ENCODE assay signal across 9 mouse cellular contexts in the genomic region with DNA sequence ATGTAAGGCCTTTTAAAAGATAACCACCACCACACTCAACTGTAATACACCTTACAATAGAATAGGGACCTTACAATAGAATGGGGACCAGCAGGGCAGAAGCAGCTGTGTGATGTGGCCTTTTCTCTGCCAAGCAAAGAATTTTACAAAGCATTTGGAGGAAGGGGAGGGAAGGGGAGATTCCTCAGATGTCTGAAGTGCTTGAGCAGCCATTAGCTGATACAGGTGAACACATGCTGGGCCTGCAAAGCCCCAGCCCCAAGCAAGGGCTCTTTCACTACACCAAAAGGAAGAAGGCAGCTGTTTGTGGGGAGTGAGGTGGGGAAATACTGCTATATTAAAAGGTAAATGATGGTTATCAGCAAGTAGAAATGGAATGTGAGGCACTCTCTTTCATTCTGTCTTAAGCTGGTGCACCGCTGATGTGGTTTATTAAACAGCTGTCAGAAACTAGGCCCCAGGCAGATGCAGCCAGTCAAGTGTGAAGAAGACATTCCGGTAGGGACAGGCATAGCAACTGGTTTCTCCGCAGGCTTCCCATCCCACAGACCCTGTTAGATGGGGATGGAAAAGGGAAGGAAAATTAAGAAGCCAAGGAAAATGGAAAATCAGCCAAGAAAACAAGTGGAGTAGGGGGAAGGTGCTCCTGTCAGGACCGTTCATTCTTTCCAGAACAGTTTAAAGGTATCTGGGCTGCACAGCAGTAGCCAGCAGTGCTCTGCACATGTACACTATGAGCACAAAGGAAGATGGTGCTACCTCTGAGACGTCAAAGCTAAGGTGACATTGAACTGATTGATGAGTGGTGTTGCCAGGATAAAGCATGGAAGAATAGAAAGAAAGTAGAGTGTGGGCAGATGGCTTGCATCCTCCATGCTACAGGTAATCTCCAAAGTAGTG.
A peak's percentile ranks its signal among the peaks of the same experiment; 100 is the strongest.
DNase-seq lines count a peak whose midpoint lies in the region; ATAC-seq and TF ChIP-seq lines count a peak whose summit lies in the region.
"Had no signal": no experiment of that assay in that cellular context is flagged by ENCODE, and none has a peak within 500 bp of the region (broad histone marks: within the 10 kb centered on the region; RNA-seq: fewer than 3 reads in every experiment).

No protein-coding gene starts in this region.

- no peak for TF ChIP-seq CTCF in Patski (IDR thresholded peaks at IDR 0.05)
- TF ChIP-seq CTCF in lung, adult 2 months (IDR thresholded peaks at IDR 0.05; ENCODE audit: insufficient read depth, low read length) = no peak

- H3K4me2 ChIP-seq in hindbrain, embryonic 14.5 days (replicated peaks) = no peak overlapping the region
- no peak overlapping the region for H3K4me2 ChIP-seq in midbrain, embryonic 14.5 days (ENCODE audit: low read length)

- no peak overlapping the region for H3K9ac ChIP-seq in hindbrain, embryonic 14.5 days
- H3K9ac ChIP-seq in midbrain, embryonic 14.5 days (replicated peaks; ENCODE audit: low read length) = no peak overlapping the region

- no peaks in the 10 kb centered on the region for H3K27me3 ChIP-seq in Patski
- no peaks in the 10 kb centered on the region for H3K27me3 ChIP-seq in hindbrain, embryonic 14.5 days (ENCODE audit: control insufficient read depth, insufficient read depth, low read length)
- H3K27me3 ChIP-seq in midbrain, embryonic 14.5 days (ENCODE audit: control insufficient read depth, insufficient read depth, low read length) = no peaks in the 10 kb centered on the region

- POLR2A ChIA-PET in Patski (lab: Charles Lee) = interaction anchor here (0.6 kb wide), 1 partner anchor 435 kb away, joined by 3 read pairs; no protein-coding TSS in a partner anchor

- no peak for TF ChIP-seq POLR2A in lung, adult 2 months (IDR thresholded peaks at IDR 0.05; ENCODE audit: borderline replicate concordance, extremely low read depth, low read depth, low read length)

- H3K4me1 ChIP-seq in hindbrain, embryonic 14.5 days (replicated peaks; ENCODE audit: control insufficient read depth, insufficient read depth, low read length) = no peaks in the 10 kb centered on the region; the same call in 1 of the 2 replicates
- H3K4me1 ChIP-seq in midbrain, embryonic 14.5 days (ENCODE audit: control insufficient read depth, insufficient read depth, low read length) = peaks cover 11% of the 10 kb centered on the region; the same call in 1 of the 2 replicates
- no peaks in the 10 kb centered on the region for H3K4me1 ChIP-seq in lung, adult 2 months (ENCODE audit: control insufficient read depth, insufficient read depth, low read length)

- H3K4me3 ChIP-seq in hindbrain, embryonic 14.5 days (replicated peaks; ENCODE audit: low read length) = no peak overlapping the region
- H3K4me3 ChIP-seq in midbrain, embryonic 14.5 days (replicated peaks; ENCODE audit: low read depth, low read length) = no peak overlapping the region
- H3K4me3 ChIP-seq in lung, adult 2 months (replicated peaks; ENCODE audit: extremely low read depth, low read depth, low read length) = no peak overlapping the region

- in situ Hi-C loops in Patski (cut with MboI; ENCODE audit: low pct_unique_long_range_greater_than_20kb) = no loop called here

- no peaks in the 10 kb centered on the region for H3K9me3 ChIP-seq in hindbrain, embryonic 14.5 days (ENCODE audit: control insufficient read depth, low read length)
- H3K9me3 ChIP-seq in midbrain, embryonic 14.5 days (ENCODE audit: control insufficient read depth, low read length) = no peaks in the 10 kb centered on the region

- peak overlapping the region; percentile 43; the same call in 1 of the 2 replicates for H3K27ac ChIP-seq in hindbrain, embryonic 14.5 days
- 0 out of 2 replicates have a peak overlapping the region, but pooled peaks have one; percentile 20 for H3K27ac ChIP-seq in midbrain, embryonic 14.5 days (replicated peaks; ENCODE audit: low read depth, low read length)

- ATAC-seq in Patski = peak; percentile 70
- ATAC-seq in hindbrain, embryonic 14.5 days (ENCODE audit: low FRiP score) = no peak
- no peak for ATAC-seq in midbrain, embryonic 14.5 days (ENCODE audit: low FRiP score, low TSS enrichment)

- H3K36me3 ChIP-seq in hindbrain, embryonic 14.5 days (replicated peaks; ENCODE audit: control insufficient read depth, insufficient read depth) = no peaks in the 10 kb centered on the region
- no peaks in the 10 kb centered on the region for H3K36me3 ChIP-seq in midbrain, embryonic 14.5 days (ENCODE audit: control insufficient read depth, insufficient read depth, low read length)

- peak; percentile 13 for DNase-seq in Patski (ENCODE audit: low read depth, low spot score)
- peak; percentile 26 for DNase-seq in embryo, embryonic 10 days (ENCODE audit: low spot score)
- DNase-seq in hindbrain, embryonic 14.5 days (ENCODE audit: low spot score) = no peak
- DNase-seq in midbrain, embryonic 14.5 days = peak; percentile 47
- no peak for DNase-seq in adrenal gland, adult (ENCODE audit: inconsistent age in 2 of 2, low spot score in 1 of 2)
- no peak for DNase-seq in lung, postnatal 10 days
- no peak for DNase-seq in lung, adult 2 months
- DNase-seq: adrenal gland, postnatal 14 days; thymus, adult 2 months had no signal

- CTCF ChIA-PET in Patski (lab: Charles Lee) = interaction anchor here (1.0 to 1.3 kb wide), 3 partner anchors 13 to 67 kb away, joined by 3 read pairs; no protein-coding TSS in a partner anchor

- 26% methylated on average over 5 of the region's 5 CpGs for WGBS in hindbrain, embryonic 14.5 days
- WGBS in midbrain, embryonic 14.5 days = 18% methylated on average over 5 of the region's 5 CpGs
- WGBS in lung, adult 2 months = 69% methylated on average over 5 of the region's 5 CpGs

Comparison
In these comparisons a context has a peak if more than half of its experiments do, and no peak if none do; other contexts are left out.
1. DNase-seq: peak in Patski (single experiment), embryo, embryonic 10 days (single experiment) and midbrain, embryonic 14.5 days (single experiment); none in hindbrain, embryonic 14.5 days (single experiment), adrenal gland, adult (0 of 2), lung, postnatal 10 days (single experiment) and lung, adult 2 months (single experiment).